Mouse (Mus musculus) olfactory bulb, adult 2 months (tissue): Measurements from ENCODE around the gene Cenpa. TPM values are rescaled to one million over a fixed set of nuclear protein-coding genes. Genes with fewer than 3 reads are reported as not detected.
"Not testable (repeated sequence)": the region's sequence is repeated elsewhere in the genome, so short reads cannot be mapped to it uniquely, and the experiment has no call there.

Experiments used
- H3K27ac ChIP-seq: fragments of 200-500 bp; 2 replicates; pipeline ENCODE4 v1.5.1; 2012; ENCODE audit warnings: low read depth, low read length; ENCODE audit not compliant: insufficient read depth
- H3K4me1 ChIP-seq: fragments of 200-500 bp; 2 replicates; pipeline ENCODE4 v1.6.1; 2012; ENCODE audit warnings: low read length; ENCODE audit not compliant: control insufficient read depth, insufficient read depth
- H3K4me3 ChIP-seq: fragments of 200-500 bp; 2 replicates; pipeline ENCODE4 v1.5.1; 2012; ENCODE audit warnings: mild to moderate bottlenecking, low read depth, low read length, moderate library complexity; ENCODE audit not compliant: insufficient read depth
- CTCF ChIP-seq: fragments of 200-500 bp; IDR thresholded peaks from 2 replicates; pipeline ENCODE4 v1.5.1; 2012; ENCODE audit warnings: low read depth, mild to moderate bottlenecking, low read length, moderate library complexity; ENCODE audit not compliant: insufficient read depth
- POLR2A ChIP-seq: fragments of 200-500 bp; IDR thresholded peaks from 2 replicates; pipeline ENCODE4 v1.6.1; 2012; ENCODE audit warnings: mild to moderate bottlenecking, low read depth, low read length, moderate library complexity; ENCODE audit not compliant: insufficient read depth
- WGBS: fragments of 180-500 bp; shearing (Covaris S2); methylation state at CpG from one replicate; pipeline ENCODE4 v1.1.7; 2018; 5-methylcytosine and 5-hydroxymethylcytosine counted together
- polyA plus RNA-seq: library from polyadenylated mRNA; stranded (reverse); fragments of >200 nt; gene quantifications from 2 replicates; pipeline ENCODE4 v1.2.4, GENCODE M21; 2012; ENCODE audit warnings: low replicate concordance; ENCODE audit not compliant: missing spikeins, insufficient read depth, insufficient read length

Gene Cenpa
- polyA plus RNA-seq, 1 experiment: not detected

DNA sequence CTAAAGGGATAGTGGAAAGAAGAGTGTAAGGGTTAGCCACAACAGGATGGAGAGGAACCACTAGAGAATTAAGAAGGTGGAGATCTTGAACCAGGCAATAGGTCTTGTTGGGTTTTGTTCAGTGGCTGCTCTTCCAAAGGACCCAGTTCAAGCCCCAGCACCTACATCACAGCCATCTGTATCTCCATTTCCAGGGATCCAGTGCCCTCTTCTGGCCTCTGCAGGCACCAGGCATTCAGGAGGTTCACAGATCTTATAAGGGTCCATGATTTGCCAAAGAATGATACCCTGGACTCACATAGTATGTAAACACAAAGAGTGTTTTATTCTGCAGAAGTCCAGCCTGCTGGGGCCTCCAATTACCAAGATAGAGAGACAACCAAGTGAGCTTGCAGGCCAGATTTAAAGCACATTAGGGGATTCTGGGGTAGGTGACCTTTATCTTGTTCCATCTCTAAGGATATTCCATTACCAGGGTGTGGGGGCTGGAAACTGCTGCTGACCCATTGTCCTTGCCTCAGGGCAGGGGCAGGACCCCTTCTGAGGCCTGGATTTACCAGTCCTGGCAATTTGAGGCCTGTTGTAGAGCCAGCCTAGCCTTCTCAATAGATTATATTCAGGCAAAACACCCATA lies 16.5 kb downstream of the Cenpa start:
- no peaks in the 10 kb centered on the region for H3K4me1 ChIP-seq
- TF ChIP-seq POLR2A: no peak
- no peak for TF ChIP-seq CTCF
- H3K27ac ChIP-seq: no peak overlapping the region
- H3K4me3 ChIP-seq: no peak overlapping the region

DNA sequence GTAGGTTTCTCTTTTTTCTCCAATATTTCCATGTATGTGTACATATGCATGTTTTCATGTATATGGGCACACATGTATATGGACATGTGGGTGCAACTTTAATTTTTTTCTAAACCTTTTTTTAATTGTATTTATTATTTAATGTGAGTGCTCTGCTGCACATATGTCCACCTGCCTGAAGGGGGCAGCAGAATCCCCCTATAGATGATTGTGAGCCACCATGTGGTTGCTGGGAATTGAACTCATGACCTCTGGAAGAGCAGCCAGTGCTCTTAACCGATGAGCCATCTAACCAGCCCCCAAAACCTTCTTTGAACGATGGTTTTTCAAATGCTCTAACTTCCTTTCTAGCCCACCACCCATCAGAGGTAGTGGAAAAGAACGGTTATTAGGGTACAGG lies 17.4 kb downstream of the Cenpa start:
- Histone ChIP-seq H3K27ac (no peak overlapping the region), H3K4me3 (no peak overlapping the region), H3K4me1 (no peaks in the 10 kb centered on the region)
- WGBS: 83% methylated on average over 3 of the region's 3 CpGs
- no peak for TF ChIP-seq POLR2A
- TF ChIP-seq CTCF: no peak

DNA sequence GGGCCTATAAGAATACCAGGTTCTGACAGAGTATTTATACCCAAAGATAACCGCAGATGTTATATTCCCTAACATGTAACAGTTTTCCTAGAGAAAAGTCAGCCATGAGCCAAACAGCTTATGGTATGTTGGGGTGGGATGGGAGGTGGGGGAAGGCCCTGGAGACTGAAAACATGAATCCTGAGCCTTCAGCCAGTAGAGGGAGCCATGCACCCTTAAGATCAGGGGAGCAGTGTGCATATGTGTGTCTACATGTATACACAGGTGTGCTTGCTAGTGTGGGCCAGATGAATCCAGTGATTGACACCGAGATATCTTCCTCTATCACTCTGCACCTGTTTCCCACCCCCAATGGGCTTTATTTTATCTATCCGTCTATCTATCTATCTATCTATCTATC lies 20.2 kb downstream of the Cenpa start:
- no peak for TF ChIP-seq CTCF
- no peaks in the 10 kb centered on the region for H3K4me1 ChIP-seq
- H3K27ac ChIP-seq: no peak overlapping the region
- H3K4me3 ChIP-seq: no peak overlapping the region
- 71% methylated on average over 3 of the region's 3 CpGs for WGBS

DNA sequence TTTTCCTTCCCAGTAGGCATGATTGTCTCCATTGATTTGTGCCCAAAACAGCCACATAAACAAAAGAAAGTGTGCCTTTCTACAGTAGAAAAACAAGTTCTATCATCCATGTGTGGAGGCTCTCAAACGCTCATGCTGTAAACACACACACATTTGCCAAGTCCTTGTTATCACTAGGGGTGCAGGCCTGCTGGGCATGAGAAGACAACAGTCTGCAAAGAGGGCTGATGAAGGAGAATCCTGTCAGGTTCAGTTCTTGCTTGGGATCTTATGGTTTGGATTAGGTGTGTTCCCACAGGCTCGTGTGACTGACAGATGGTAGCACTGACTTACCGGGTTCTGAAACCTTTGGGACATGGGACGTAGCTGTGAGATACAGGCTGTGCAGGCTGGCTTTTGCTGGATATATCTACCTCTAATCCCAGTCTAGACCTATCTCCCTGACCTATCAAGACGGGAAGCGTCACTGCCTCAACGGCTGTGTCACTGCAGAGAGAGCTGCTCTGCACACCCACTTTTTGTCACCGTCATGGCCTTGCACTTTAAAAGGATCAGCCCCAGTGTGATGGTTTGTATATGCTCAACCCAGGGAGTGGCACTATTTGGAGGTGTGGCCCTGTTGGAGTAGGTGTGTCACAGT lies 33.9 kb downstream of the Cenpa start:
- H3K27ac ChIP-seq: no peak overlapping the region
- TF ChIP-seq CTCF: no peak
- TF ChIP-seq POLR2A: no peak
- no peak overlapping the region for H3K4me3 ChIP-seq
- H3K4me1 ChIP-seq: no peaks in the 10 kb centered on the region
- 91% methylated on average over 8 of the region's 8 CpGs for WGBS

DNA sequence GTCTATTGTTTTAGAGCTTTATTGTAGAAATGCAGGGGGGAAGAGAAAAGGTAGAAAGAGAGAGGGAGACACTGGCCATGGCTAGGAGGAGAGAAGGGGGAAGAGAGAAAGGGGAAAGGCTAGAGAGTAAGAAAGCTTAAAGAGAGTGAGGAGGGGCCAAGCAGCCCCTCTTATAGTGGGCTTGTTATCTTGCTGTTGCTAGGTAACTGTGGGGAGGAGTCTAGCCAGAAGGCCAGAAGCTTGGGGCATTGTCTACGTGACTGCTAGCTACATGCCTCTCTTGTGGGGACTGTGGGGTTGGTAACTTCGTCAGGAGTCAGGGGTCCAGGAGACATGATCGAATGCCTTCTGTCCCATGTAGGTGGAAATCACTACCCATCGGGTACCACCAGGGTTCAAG lies 34.8 kb downstream of the Cenpa start:
- not testable (repeated sequence) for H3K27ac ChIP-seq, H3K4me3 ChIP-seq, H3K4me1 ChIP-seq
- 61% methylated on average over 4 of the region's 4 CpGs for WGBS

DNA sequence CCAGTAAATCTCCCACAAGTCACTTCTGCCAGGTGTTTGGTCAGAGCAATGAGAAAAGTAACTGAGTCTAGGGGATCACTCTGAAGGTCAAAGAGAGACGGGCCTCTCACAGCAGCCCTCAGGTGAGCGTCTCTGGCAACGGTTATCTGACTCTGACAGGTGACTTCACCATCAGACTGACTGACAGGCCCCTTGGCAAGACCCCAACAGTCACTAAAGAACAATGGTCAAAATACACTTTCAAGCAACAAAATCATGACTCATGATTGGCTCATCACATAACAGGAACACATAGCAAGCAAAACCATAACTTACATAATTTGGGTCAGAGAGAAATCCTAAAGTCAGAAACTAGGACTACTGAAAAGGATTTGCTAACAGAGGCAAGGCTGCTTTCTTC lies 35.3 kb downstream of the Cenpa start:
- H3K4me3 ChIP-seq: no peak overlapping the region
- TF ChIP-seq CTCF (no peak), POLR2A (no peak)
- 92% methylated on average over 3 of the region's 3 CpGs for WGBS
- no peaks in the 10 kb centered on the region for H3K4me1 ChIP-seq
- H3K27ac ChIP-seq: no peak overlapping the region

DNA sequence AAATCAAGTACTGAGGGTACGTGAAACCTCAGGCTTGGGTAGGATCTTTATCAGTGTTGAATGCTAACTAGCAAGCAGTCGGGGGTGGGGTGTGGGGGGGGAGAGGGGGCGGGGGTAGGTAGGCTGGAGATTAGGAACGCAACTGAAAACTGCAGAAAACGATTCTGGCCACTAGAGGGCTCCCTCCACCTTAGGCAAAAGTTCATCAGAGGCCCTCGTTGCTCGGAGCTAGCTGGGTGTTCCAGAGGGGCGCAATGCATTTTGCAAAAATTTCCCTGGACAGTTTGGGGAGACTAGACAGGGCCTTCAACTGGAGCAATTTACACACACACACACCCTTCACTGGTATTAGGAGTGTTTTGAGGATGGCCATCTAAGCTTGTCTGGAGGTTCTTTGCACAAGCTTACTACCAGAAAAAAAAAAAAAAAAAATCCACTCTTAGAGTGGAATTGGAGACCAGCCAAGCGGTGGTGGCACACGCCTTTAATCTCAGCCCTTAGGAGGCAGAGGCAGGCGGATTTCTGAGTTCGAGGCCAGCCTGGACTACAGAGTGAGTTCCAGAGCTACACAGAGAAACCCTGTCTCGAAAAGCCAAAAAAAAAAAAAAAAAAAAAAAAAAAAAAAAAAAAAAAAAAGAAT lies 43.3 kb downstream of the Cenpa start:
- peaks cover 22% of the 10 kb centered on the region for H3K4me1 ChIP-seq
- WGBS: 4% methylated on average over 13 of the region's 13 CpGs
- TF ChIP-seq CTCF (peak; percentile 67; the same call in 1 of the 2 replicates), POLR2A (no peak)
- no peak overlapping the region for H3K27ac ChIP-seq
- H3K4me3 ChIP-seq: no peak overlapping the region

DNA sequence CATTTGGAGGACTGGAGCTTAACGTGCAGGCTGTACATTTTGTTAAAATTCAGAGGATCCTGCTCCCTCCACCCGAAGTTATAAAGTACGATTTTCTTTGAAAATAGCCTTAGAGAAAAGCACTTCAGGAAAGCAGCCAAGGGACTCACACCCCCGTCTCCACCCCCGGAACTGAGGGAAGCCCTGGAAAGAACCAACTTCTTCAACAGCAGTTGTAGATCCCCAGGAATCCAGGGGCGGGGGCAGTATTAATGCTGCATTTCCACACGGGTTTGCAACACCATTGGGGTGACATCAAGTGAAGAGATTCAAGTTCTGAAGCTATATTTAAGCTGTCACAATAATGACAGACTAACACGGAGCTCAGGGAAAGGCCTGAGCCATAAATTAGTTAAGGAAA lies 43.9 kb downstream of the Cenpa start:
- no peak overlapping the region for H3K4me3 ChIP-seq
- H3K27ac ChIP-seq: peak overlapping the region; percentile 62; the same call in 1 of the 2 replicates
- WGBS: 6% methylated on average over 8 of the region's 8 CpGs
- TF ChIP-seq CTCF: no peak
- TF ChIP-seq POLR2A: no peak
- peaks cover 22% of the 10 kb centered on the region for H3K4me1 ChIP-seq

DNA sequence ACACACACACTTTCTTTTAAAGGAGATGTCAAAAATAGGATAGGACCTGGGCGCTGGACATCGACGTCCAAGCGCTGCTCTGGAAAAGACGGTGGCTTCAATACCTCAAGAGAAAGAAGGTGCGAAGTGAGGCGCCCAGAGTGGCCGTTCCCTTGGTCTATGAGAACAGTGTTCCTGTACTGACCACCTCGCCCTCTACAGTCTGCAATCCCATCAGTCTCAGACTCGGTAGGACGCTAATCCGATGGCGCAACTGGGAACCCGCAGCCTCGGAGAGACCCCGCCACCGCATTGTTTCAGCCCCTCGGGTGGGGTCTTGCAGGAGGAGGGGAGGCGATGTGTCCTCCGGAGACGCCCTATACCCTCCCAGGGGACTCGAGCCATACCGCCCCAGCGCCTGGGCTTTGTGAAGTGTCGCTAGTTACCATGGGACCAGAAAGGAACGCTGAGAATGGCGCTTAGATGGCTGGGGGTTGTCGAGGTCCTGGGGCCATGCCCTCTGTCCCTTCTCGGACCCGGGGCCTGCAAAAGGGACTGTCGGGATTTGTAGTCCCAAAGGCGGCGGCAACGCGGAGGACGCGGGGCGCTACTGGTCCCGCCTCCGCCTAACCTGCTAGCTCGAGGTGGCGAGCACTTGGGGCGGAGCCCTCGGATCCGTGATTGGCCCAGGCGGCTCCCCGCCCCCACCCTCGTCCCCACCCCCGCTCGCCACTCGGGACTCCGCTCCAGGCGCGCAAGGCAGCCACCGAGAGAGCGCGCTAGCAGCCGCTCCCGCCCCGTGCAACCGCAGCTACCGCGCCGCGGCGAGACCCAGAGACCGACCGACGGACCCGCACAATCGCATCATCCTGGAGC lies 44.8 kb downstream of the Cenpa start, which contains the start of gene Dpysl5:
Gene Dpysl5 (plus strand): TSS at position 418 of the 855 bp plus-strand sequence.
- under 1% methylated on average over 68 of the region's 71 CpGs for WGBS
- Histone ChIP-seq H3K27ac (peak within 1 kb of the TSS; percentile 62), H3K4me3 (peak within 1 kb of the TSS; percentile 67), H3K4me1 (peaks cover 22% of the 10 kb centered on the region)
- TF ChIP-seq CTCF (no peak), POLR2A (peak; percentile 73)

DNA sequence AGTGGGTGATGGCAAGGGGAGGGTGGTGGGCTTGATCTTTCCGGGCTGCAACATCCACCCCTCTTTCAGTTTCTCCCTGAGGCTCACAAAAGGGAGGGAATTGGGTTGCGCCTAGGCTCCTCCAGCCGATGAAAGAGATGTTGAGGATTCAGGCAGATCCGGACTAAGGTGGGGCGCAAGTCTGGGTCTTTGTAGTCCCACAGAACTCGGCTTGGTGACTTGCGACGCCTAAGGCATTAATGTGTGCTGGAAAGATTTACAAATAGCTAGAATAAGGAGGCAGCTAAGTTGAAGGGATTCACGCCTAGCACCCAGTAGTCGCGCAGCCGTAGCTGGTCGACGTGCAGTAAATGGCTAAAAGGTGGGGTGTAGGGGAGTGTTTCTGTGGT lies 45.4 kb downstream of the Cenpa start:
- peaks cover 22% of the 10 kb centered on the region for H3K4me1 ChIP-seq
- peak overlapping the region; percentile 67 for H3K4me3 ChIP-seq
- peak overlapping the region; percentile 42 for H3K27ac ChIP-seq
- no peak for TF ChIP-seq CTCF
- no peak for TF ChIP-seq POLR2A
- under 1% methylated on average over 14 of the region's 14 CpGs for WGBS
